ENCODE assay signal across 31 mouse cellular contexts in the genomic region with DNA sequence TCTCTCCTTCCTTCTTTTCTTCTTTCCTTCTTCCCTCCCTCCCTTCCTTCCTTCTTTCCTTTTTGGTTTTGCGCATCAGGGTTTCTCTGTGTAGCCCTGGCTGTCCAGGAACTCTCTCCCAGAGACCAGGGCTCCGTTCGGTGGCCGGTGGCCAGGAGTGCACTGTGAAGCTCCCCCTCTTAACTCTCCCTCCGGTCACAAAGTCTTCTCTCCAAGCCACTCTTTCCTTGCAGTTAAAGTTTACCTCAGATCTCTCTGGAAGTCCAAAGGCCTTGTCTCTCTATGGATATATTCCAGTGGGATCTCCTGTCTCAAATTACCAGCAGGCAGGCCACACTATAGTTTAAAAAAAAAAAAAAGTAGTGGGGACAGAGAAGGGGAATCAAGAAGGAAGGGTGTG. TPM values are rescaled to one million over a fixed set of nuclear protein-coding genes. Genes with fewer than 3 reads are reported as not detected.
DNase-seq lines count a peak whose midpoint lies in the region; ATAC-seq lines count a peak whose summit lies in the region.
"Had no signal": no experiment of that assay in that cellular context is flagged by ENCODE, and none has a peak within 500 bp of the region (broad histone marks: within the 10 kb centered on the region; RNA-seq: fewer than 3 reads in every experiment).

No protein-coding gene starts in this region.

- no peaks in the 10 kb centered on the region for H3K27me3 ChIP-seq in kidney, embryonic 16.5 days (ENCODE audit: insufficient read depth, low read length)
- H3K27me3 ChIP-seq in forebrain, embryonic 12.5 days: no peaks in the 10 kb centered on the region
- H3K27me3 ChIP-seq: embryonic facial prominence, embryonic 15.5 days; forebrain, embryonic 15.5 days had no signal

- 82% methylated on average over 5 of the region's 5 CpGs for WGBS in kidney, embryonic 16.5 days
- 95% methylated on average over 5 of the region's 5 CpGs for WGBS in forebrain, embryonic 12.5 days

- H3K9ac ChIP-seq in kidney, embryonic 16.5 days (replicated peaks; ENCODE audit: low read length): no peak overlapping the region
- no peak overlapping the region for H3K9ac ChIP-seq in forebrain, embryonic 12.5 days
- H3K9ac ChIP-seq: embryonic facial prominence, embryonic 15.5 days; forebrain, embryonic 15.5 days; hindbrain, embryonic 14.5 days had no signal

- H3K4me3 ChIP-seq in kidney, embryonic 16.5 days (ENCODE audit: low read length): no peak overlapping the region
- H3K4me3 ChIP-seq in forebrain, embryonic 12.5 days (replicated peaks): no peak overlapping the region
- H3K4me3 ChIP-seq: embryonic facial prominence, embryonic 15.5 days; erythroblast, embryonic 14.5 days; forebrain, embryonic 10.5 days; forebrain, embryonic 15.5 days; heart, embryonic 10.5 days had no signal

- H3K36me3 ChIP-seq in kidney, embryonic 16.5 days (ENCODE audit: insufficient read depth, low read length): no peaks in the 10 kb centered on the region
- H3K36me3 ChIP-seq in forebrain, embryonic 12.5 days (replicated peaks): no peaks in the 10 kb centered on the region
- H3K36me3 ChIP-seq: embryonic facial prominence, embryonic 15.5 days; forebrain, embryonic 10.5 days; forebrain, embryonic 15.5 days; G1E; heart, embryonic 10.5 days had no signal

- DNase-seq in kidney, adult 11 months: peak; percentile 62
- peak; percentile 74 for DNase-seq in kidney, adult 9 months
- peak; percentile 54 for DNase-seq in kidney, postnatal 14 days
- no peak for DNase-seq in ovary, adult 18-20 months (ENCODE audit: low spot score)
- DNase-seq in heart, postnatal 4 days: no peak
- DNase-seq: adrenal gland, postnatal 10 days; B cell, adult 2 months; cerebellum, adult 11 months; cerebellum, adult 8-10 months; cerebellum, postnatal 14 days; embryo, embryonic 11 days; gastrocnemius, postnatal 36 days; heart, adult 18-20 months; heart, postnatal 10 days had no signal

- no peak for ATAC-seq in kidney, embryonic 16.5 days (ENCODE audit: low FRiP score, low TSS enrichment)
- no peak for ATAC-seq in forebrain, embryonic 12.5 days (ENCODE audit: low FRiP score)
- ATAC-seq: CD4-positive, CD25-positive, alpha-beta regulatory T cell, adult 4 months; forebrain, embryonic 15.5 days had no signal

- H3K9me3 ChIP-seq in kidney, embryonic 16.5 days (ENCODE audit: low read length): no peaks in the 10 kb centered on the region
- H3K9me3 ChIP-seq in forebrain, embryonic 12.5 days: no peaks in the 10 kb centered on the region
- H3K9me3 ChIP-seq: embryonic facial prominence, embryonic 15.5 days; forebrain, embryonic 10.5 days; forebrain, embryonic 15.5 days; heart, embryonic 10.5 days had no signal

- peaks cover 7% of the 10 kb centered on the region for H3K4me1 ChIP-seq in kidney, embryonic 16.5 days (ENCODE audit: insufficient read depth, low read length)
- H3K4me1 ChIP-seq in forebrain, embryonic 12.5 days: peaks cover 6% of the 10 kb centered on the region

- H3K4me2 ChIP-seq in kidney, embryonic 16.5 days (replicated peaks; ENCODE audit: low read depth, low read length): no peak overlapping the region
- no peak overlapping the region for H3K4me2 ChIP-seq in forebrain, embryonic 12.5 days
- H3K4me2 ChIP-seq: embryonic facial prominence, embryonic 15.5 days; forebrain, embryonic 15.5 days; hindbrain, embryonic 14.5 days had no signal

- no peak overlapping the region for H3K27ac ChIP-seq in kidney, embryonic 16.5 days (ENCODE audit: low read length)
- no peak overlapping the region for H3K27ac ChIP-seq in forebrain, embryonic 12.5 days
- H3K27ac ChIP-seq: embryonic facial prominence, embryonic 15.5 days; forebrain, embryonic 10.5 days; forebrain, embryonic 15.5 days; heart, embryonic 10.5 days; hindbrain, embryonic 14.5 days had no signal

RNA-seq across cellular contexts. Expression of a gene that starts 4.2 kb away (rescaled TPM):
- not detected in 2 replicates for polyA plus RNA-seq in kidney, embryonic 16.5 days (2015; fragmentation: Nextera tagmentation; extraction: Ambion mirVana)
- not detected in 2 replicates for polyA plus RNA-seq in forebrain, embryonic 12.5 days (2016; fragmentation: Nextera tagmentation; extraction: Ambion mirVana)
- total RNA-seq in heart, postnatal 4 days (2021): not detected
- total RNA-seq: adrenal gland, postnatal 10 days; adrenal gland, postnatal 4 days; common myeloid progenitor, adult 5-6 weeks; gastrocnemius, adult 8-10 months; gastrocnemius, postnatal 36 days; heart, adult 18-20 months; heart, postnatal 10 days; hematopoietic stem cell, adult 5-6 weeks had no signal
- polyA plus RNA-seq: brain, embryonic 14.5 days; CD4-positive, CD25-positive, alpha-beta regulatory T cell, adult 4 months; embryonic facial prominence, embryonic 11.5 days; embryonic facial prominence, embryonic 15.5 days; erythroblast, embryonic 14.5 days; forebrain, embryonic 10.5 days; forebrain, embryonic 15.5 days; G1E; heart, embryonic 10.5 days; heart, embryonic 14.5 days; hindbrain, embryonic 14.5 days had no signal

RNA-seq across cellular contexts. Expression of a gene that starts 4.3 kb away (rescaled TPM):
- polyA plus RNA-seq in kidney, embryonic 16.5 days (2015; fragmentation: Nextera tagmentation; extraction: Ambion mirVana): 16.7 and 19.1 TPM in 2 replicates
- polyA plus RNA-seq in forebrain, embryonic 12.5 days (2016; fragmentation: Nextera tagmentation; extraction: Ambion mirVana): 24.3 and 27.0 TPM in 2 replicates
- total RNA-seq in heart, postnatal 4 days (2021): 10 to 100 TPM; 15.6 to 16.1 TPM

RNA-seq across cellular contexts. Expression of a gene that starts 6.9 kb away (rescaled TPM):
- polyA plus RNA-seq in kidney, embryonic 16.5 days (2015; fragmentation: Nextera tagmentation; extraction: Ambion mirVana): 0.79 and 0.89 TPM in 2 replicates
- polyA plus RNA-seq in forebrain, embryonic 12.5 days (2016; fragmentation: Nextera tagmentation; extraction: Ambion mirVana): 1.2 and 1.5 TPM in 2 replicates
- total RNA-seq in heart, postnatal 4 days (2021): not detected
- total RNA-seq: adrenal gland, postnatal 10 days; gastrocnemius, adult 8-10 months; gastrocnemius, postnatal 36 days; heart, adult 18-20 months; heart, postnatal 10 days; hematopoietic stem cell, adult 5-6 weeks had no signal
- polyA plus RNA-seq: erythroblast, embryonic 14.5 days; G1E had no signal

RNA-seq across cellular contexts. Expression of a gene that starts 54.7 kb away (rescaled TPM):
- polyA plus RNA-seq in kidney, embryonic 16.5 days (2015; fragmentation: Nextera tagmentation; extraction: Ambion mirVana): 12.5 and 14.5 TPM in 2 replicates
- polyA plus RNA-seq in forebrain, embryonic 12.5 days (2016; fragmentation: Nextera tagmentation; extraction: Ambion mirVana): 18.9 and 22.6 TPM in 2 replicates
- 10 to 100 TPM; 74.0 to 77.0 TPM for total RNA-seq in heart, postnatal 4 days (2021)

Comparison
In these comparisons a context has a peak if more than half of its experiments do, and no peak if none do; other contexts are left out.
1. DNase-seq: peak in kidney, adult 11 months (single experiment), kidney, adult 9 months (single experiment) and kidney, postnatal 14 days (single experiment); none in ovary, adult 18-20 months (single experiment) and heart, postnatal 4 days (single experiment).